Mouse (Mus musculus) CH12.LX (cell line): ENCODE measurements around the gene Nde1. TPM values are rescaled to one million over a fixed set of nuclear protein-coding genes. Genes with fewer than 3 reads are reported as not detected.

Experiments
- DNase-seq: peaks from one replicate; pipeline ENCODE4 v3.0.0-alpha.2; 2013; ENCODE audit errors: extremely low read depth
- H3K27ac ChIP-seq: 2 replicates; pipeline ENCODE4 v1.5.1; 2012; ENCODE audit warnings: low read depth, mild to moderate bottlenecking, control low read depth, moderate library complexity; ENCODE audit not compliant: insufficient read depth
- H3K27me3 ChIP-seq: replicated peaks from 2 replicates; pipeline ENCODE3; 2012; ENCODE audit warnings: inconsistent platforms
- H3K36me3 ChIP-seq, 2 experiments: replicated peaks in 1 of 2; 2 replicates each; pipeline versions ENCODE3 to v1.6.1; 2012; ENCODE audit warnings: inconsistent platforms in 1 of 2, low read length in 1 of 2, mild to moderate bottlenecking in 1 of 2, mixed read lengths in 1 of 2, moderate library complexity in 1 of 2; ENCODE audit not compliant: control insufficient read depth in 1 of 2, insufficient read depth in 1 of 2
- H3K4me1 ChIP-seq, 2 experiments: 2 replicates each; pipeline ENCODE4 v1.6.1; 2012; ENCODE audit warnings: inconsistent platforms in 1 of 2, moderate library complexity in 1 of 2; ENCODE audit not compliant: insufficient read depth in 2 of 2, control insufficient read depth in 1 of 2
- H3K4me2 ChIP-seq: 2 replicates; pipeline ENCODE4 v1.6.1; 2012; ENCODE audit warnings: low read depth, mild to moderate bottlenecking, control low read depth; ENCODE audit not compliant: poor library complexity, insufficient read depth, severe bottlenecking
- H3K4me3 ChIP-seq, 3 experiments: fragments of 150-350 bp in 1 of 3; sonication (generic) in 1 of 3; replicated peaks in 1 of 3; 2 replicates each; pipeline versions ENCODE3 to v1.5.1; 2011 to 2012; ENCODE audit warnings: low read depth in 2 of 3, low read length in 2 of 3, mild to moderate bottlenecking in 2 of 3, moderate library complexity in 2 of 3, control low read depth in 1 of 3, improper control_type of control experiment in 1 of 3, inconsistent platforms in 1 of 3, mixed read lengths in 1 of 3; ENCODE audit not compliant: poor library complexity in 1 of 3
- H3K79me2 ChIP-seq: replicated peaks from 2 replicates; pipeline ENCODE4 v1.6.1; 2012; ENCODE audit warnings: mild to moderate bottlenecking, moderate library complexity; ENCODE audit not compliant: control insufficient read depth, poor library complexity, insufficient read depth, severe bottlenecking; ENCODE audit errors: extremely low read depth
- H3K9ac ChIP-seq: 2 replicates; pipeline ENCODE4 v1.6.1; 2012; ENCODE audit warnings: low read depth, mild to moderate bottlenecking, control low read depth, moderate library complexity; ENCODE audit not compliant: insufficient read depth
- H3K9me3 ChIP-seq: replicated peaks from 2 replicates; pipeline ENCODE3; 2012; ENCODE audit warnings: low read length, inconsistent platforms, mixed read lengths
- BHLHE40 ChIP-seq: IDR thresholded peaks from 2 replicates; pipeline ENCODE4 v1.6.1; 2011; ENCODE audit warnings: mild to moderate bottlenecking, low read depth, low read length, improper control_type of control experiment
- CHD2 ChIP-seq: IDR thresholded peaks from 2 replicates; pipeline ENCODE4 v1.6.1; 2011; ENCODE audit warnings: low read length, improper control_type of control experiment
- CTCF ChIP-seq, 2 experiments: IDR thresholded peaks in 1 of 2; conservative IDR thresholded peaks in 1 of 2; 2 replicates each; pipeline ENCODE4 v1.5.1; 2011 to 2012; ENCODE audit warnings: low read depth in 2 of 2, low read length in 2 of 2, improper control_type of control experiment in 1 of 2, inconsistent platforms in 1 of 2, mild to moderate bottlenecking in 1 of 2, moderate library complexity in 1 of 2
- E2F4 ChIP-seq: IDR thresholded peaks from 2 replicates; pipeline ENCODE4 v1.6.1; 2011; ENCODE audit warnings: low read depth, low read length, improper control_type of control experiment; ENCODE audit not compliant: insufficient replicate concordance
- ELF1 ChIP-seq: IDR thresholded peaks from 2 replicates; pipeline ENCODE4 v1.6.1; 2014; ENCODE audit warnings: low read depth, mild to moderate bottlenecking, inconsistent platforms, low read length, improper control_type of control experiment
- ETS1 ChIP-seq: conservative IDR thresholded peaks from 2 replicates; pipeline ENCODE4 v1.6.1; 2012; ENCODE audit warnings: low read depth, mild to moderate bottlenecking, inconsistent platforms, low read length, improper control_type of control experiment, moderate library complexity
- GABPA ChIP-seq: IDR thresholded peaks from 2 replicates; pipeline ENCODE4 v1.6.1; 2012; ENCODE audit warnings: low read depth, low read length, improper control_type of control experiment, inconsistent platforms; ENCODE audit not compliant: insufficient replicate concordance
- HCFC1 ChIP-seq: IDR thresholded peaks from 2 replicates; pipeline ENCODE4 v1.6.1; 2012; ENCODE audit warnings: low read depth, mild to moderate bottlenecking, inconsistent platforms, low read length, improper control_type of control experiment
- MXI1 ChIP-seq: IDR thresholded peaks from 2 replicates; pipeline ENCODE4 v1.6.1; 2011; ENCODE audit warnings: mild to moderate bottlenecking, low read depth, low read length, improper control_type of control experiment
- NELFE ChIP-seq: IDR thresholded peaks from 2 replicates; pipeline ENCODE4 v1.6.1; 2011; ENCODE audit warnings: low read depth, low read length, improper control_type of control experiment
- NRF1 ChIP-seq: IDR thresholded peaks from 2 replicates; pipeline ENCODE4 v1.6.1; 2014; ENCODE audit warnings: low read depth, mild to moderate bottlenecking, inconsistent platforms, low read length, improper control_type of control experiment, moderate library complexity
- SIN3A ChIP-seq: IDR thresholded peaks from 2 replicates; pipeline ENCODE4 v1.6.1; 2012; ENCODE audit warnings: low read length, improper control_type of control experiment, inconsistent platforms
- TBP ChIP-seq: conservative IDR thresholded peaks from 2 replicates; pipeline ENCODE4 v1.6.1; 2011; ENCODE audit warnings: low read depth, low read length, improper control_type of control experiment
- UBTF ChIP-seq: IDR thresholded peaks from 2 replicates; pipeline ENCODE4 v1.6.1; 2012; ENCODE audit warnings: low read depth, mild to moderate bottlenecking, inconsistent platforms, low read length, improper control_type of control experiment, moderate library complexity
- USF2 ChIP-seq: conservative IDR thresholded peaks from 2 replicates; pipeline ENCODE4 v1.6.1; 2011; ENCODE audit warnings: low read depth, low read length, improper control_type of control experiment
- ZC3H11A ChIP-seq: IDR thresholded peaks from 2 replicates; pipeline ENCODE4 v1.6.1; 2012; ENCODE audit warnings: low read depth, mild to moderate bottlenecking, inconsistent platforms, low read length, improper control_type of control experiment
- ZNF384 ChIP-seq: IDR thresholded peaks from 2 replicates; pipeline ENCODE4 v1.6.1; 2012; ENCODE audit warnings: low read depth, low read length, improper control_type of control experiment, inconsistent platforms
- dilution Hi-C: fragments of 300-500 bp; cut with MboI; formaldehyde crosslinking; loops from 2 replicates; pipeline ENCODE4 v1.14.3; 2020; ENCODE audit warnings: low sequenced_read_pairs; ENCODE audit not compliant: extremely low pct_unique_long_range_greater_than_20kb, extremely low pct_ligation_motif_present
- in situ Hi-C: fragments of 300-500 bp; cut with MboI; formaldehyde crosslinking; loops from 3 replicates; pipeline ENCODE4 v1.14.3; 2019; ENCODE audit warnings: low sequenced_read_pairs, low pct_ligation_motif_present, low pct_unique_long_range_greater_than_20kb, mixed read lengths
- polyA plus RNA-seq: library from polyadenylated mRNA; unstranded; fragments of >175 nt; gene quantifications from 2 replicates; pipeline ENCODE4 v1.2.1, GENCODE M21; 2012; ENCODE audit warnings: low read depth; ENCODE audit not compliant: insufficient read length
- total RNA-seq, 2 experiments: library from RNA; depleted of rRNA; stranded (reverse); fragments of 300-350 nt in 1 of 2; fragments of >200 nt in 1 of 2; gene quantifications; 2 replicates each; pipeline ENCODE4 v1.2.3; 2012 to 2014

Gene Nde1
- total and polyA plus RNA-seq, 3 experiments = 62.1 to 104 (median 65.0) TPM

GRCm38 (mm10) chr16:14117299-14117698 lies 45.8 kb upstream of the Nde1 start:
- H3K79me2 ChIP-seq = no peaks in the 10 kb centered on the region
- H3K4me3 ChIP-seq = no peak overlapping the region
- H3K9me3 ChIP-seq = no peaks in the 10 kb centered on the region
- in situ Hi-C loops (no loop called here), dilution Hi-C loops (no loop called here)
- peaks cover 76 to 88% of the 10 kb centered on the region in 2 experiments for H3K36me3 ChIP-seq
- no peaks in the 10 kb centered on the region for H3K27me3 ChIP-seq
- no peak overlapping the region for H3K9ac ChIP-seq
- no peak for DNase-seq
- TF ChIP-seq CHD2 = no peak
- no peak overlapping the region for H3K27ac ChIP-seq
- H3K4me1 ChIP-seq = peaks cover 0 to 4% of the 10 kb centered on the region in 2 experiments; a peak in 2 of 4 replicates
- H3K4me2 ChIP-seq = no peak overlapping the region

GRCm38 (mm10) chr16:14120941-14121340 lies 42.1 kb upstream of the Nde1 start:
- dilution Hi-C loops (no loop called here), in situ Hi-C loops (no loop called here)
- Histone ChIP-seq H3K4me3 (no peak overlapping the region), H3K9me3 (no peaks in the 10 kb centered on the region), H3K79me2 (no peaks in the 10 kb centered on the region), H3K27me3 (no peaks in the 10 kb centered on the region), H3K4me1 (peaks cover 6 to 15% of the 10 kb centered on the region in 2 experiments; a peak in 3 of 4 replicates), H3K36me3 (peaks cover 73 to 92% of the 10 kb centered on the region in 2 experiments), H3K4me2 (no peak overlapping the region), H3K27ac (no peak overlapping the region), H3K9ac (no peak overlapping the region)
- no peak for DNase-seq
- TF ChIP-seq TBP (no peak), E2F4 (no peak), UBTF (no peak), USF2 (no peak), CTCF (conservative IDR thresholded peaks at IDR 0.05 in 1 of 2, IDR thresholded peaks at IDR 0.05 in 1 of 2; ENCODE audit: low read depth in 2 of 2, low read length in 2 of 2) (no peak), ZC3H11A (no peak), GABPA (no peak), BHLHE40 (no peak), NELFE (no peak), ZNF384 (no peak), MXI1 (no peak), ETS1 (no peak), SIN3A (no peak), NRF1 (no peak), ELF1 (no peak)

- no peak overlapping the region for H3K4me2 ChIP-seq
- H3K9me3 ChIP-seq = no peaks in the 10 kb centered on the region
- peaks cover 6 to 17% of the 10 kb centered on the region in 2 experiments; a peak in 3 of 4 replicates for H3K4me1 ChIP-seq
- dilution Hi-C loops = no loop called here
- no peak overlapping the region for H3K27ac ChIP-seq
- no peaks in the 10 kb centered on the region for H3K79me2 ChIP-seq
- TF ChIP-seq HCFC1 = no peak
- TF ChIP-seq NELFE = no peak
- no peaks in the 10 kb centered on the region for H3K27me3 ChIP-seq
- no peak for DNase-seq
- no peak overlapping the region for H3K9ac ChIP-seq
- in situ Hi-C loops = no loop called here
- H3K36me3 ChIP-seq = peaks cover 70 to 91% of the 10 kb centered on the region in 2 experiments
- no peak overlapping the region for H3K4me3 ChIP-seq
These were observed 41.5 kb upstream of the Nde1 start for GRCm38 (mm10) chr16:14121563-14121962.
